Mouse (Mus musculus): ENCODE results near the gene Dtx2. TPM values are rescaled to one million over a fixed set of nuclear protein-coding genes. Genes with fewer than 3 reads are reported as not detected.

The Dtx2 gene
- total and polyA plus RNA-seq, 3 experiments: 16.0 to 43.7 (median 20.4) TPM

DNA sequence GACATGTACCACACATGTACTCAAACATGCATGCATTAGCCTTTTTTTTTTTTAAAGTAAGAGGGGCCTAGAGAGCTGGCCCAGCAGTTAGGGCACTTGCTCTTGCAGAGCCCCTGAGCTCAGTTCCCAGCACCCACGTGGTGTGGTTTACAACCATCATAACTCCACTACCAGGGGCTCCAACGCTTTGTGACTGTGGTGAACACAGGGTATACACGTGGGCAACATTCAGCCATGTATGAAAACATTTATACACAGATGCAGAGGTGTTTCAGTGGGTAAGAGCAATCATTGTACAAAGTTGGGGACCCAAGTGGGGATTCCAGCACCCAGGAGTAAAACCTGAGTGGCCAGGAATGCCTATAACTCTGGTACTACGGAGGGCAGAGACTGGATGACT is 36.2 kb upstream of the Dtx2 start:
- Histone ChIP-seq H3K27ac (ENCODE audit: insufficient read depth, low read depth) (peak overlapping the region; percentile 31; the same call in 1 of the 2 replicates), H3K9ac (ENCODE audit: insufficient read depth, low read depth) (peak overlapping the region; percentile 91; the same call in 1 of the 2 replicates), H3K27me3 (replicated peaks) (peaks cover 3% of the 10 kb centered on the region), H3K36me3 (replicated peaks in 1 of 2; ENCODE audit: control insufficient read depth in 1 of 2, insufficient read depth in 1 of 2, low read length in 1 of 2) (peaks cover 0 to 7% of the 10 kb centered on the region in 2 experiments), H3K4me2 (ENCODE audit: insufficient read depth, low read depth, poor library complexity, severe bottlenecking) (peak overlapping the region; percentile 83), H3K4me3 (replicated peaks in 1 of 3; ENCODE audit: low read depth in 2 of 3, low read length in 2 of 3, poor library complexity in 1 of 3) (peak overlapping the region; percentile 54 to 71 (median 57)), H3K4me1 (ENCODE audit: control insufficient read depth in 1 of 2, insufficient read depth in 2 of 2) (peaks cover 18 to 44% of the 10 kb centered on the region in 2 experiments), H3K9me3 (replicated peaks; ENCODE audit: low read length) (no peaks in the 10 kb centered on the region), H3K79me2 (replicated peaks; ENCODE audit: control insufficient read depth, extremely low read depth, insufficient read depth, poor library complexity, severe bottlenecking) (no peaks in the 10 kb centered on the region)
- in situ Hi-C loops (cut with MboI; ENCODE audit: low pct_ligation_motif_present, low pct_unique_long_range_greater_than_20kb, low sequenced_read_pairs): no loop called here
- dilution Hi-C loops (cut with MboI; ENCODE audit: extremely low pct_ligation_motif_present, extremely low pct_unique_long_range_greater_than_20kb, low sequenced_read_pairs): no loop called here
- DNase-seq (ENCODE audit: extremely low read depth): no peak
- TF ChIP-seq E2F4 (IDR thresholded peaks at IDR 0.05; ENCODE audit: insufficient replicate concordance, low read depth, low read length): no peak
- no peak for TF ChIP-seq CHD1 (IDR thresholded peaks at IDR 0.05; ENCODE audit: low read depth, low read length)
- TF ChIP-seq NRF1 (IDR thresholded peaks at IDR 0.05; ENCODE audit: low read depth, low read length): no peak
- TF ChIP-seq NELFE (IDR thresholded peaks at IDR 0.05; ENCODE audit: low read depth, low read length): no peak
- no peak for TF ChIP-seq BHLHE40 (IDR thresholded peaks at IDR 0.05; ENCODE audit: low read depth, low read length)
- no peak for TF ChIP-seq GABPA (IDR thresholded peaks at IDR 0.05; ENCODE audit: insufficient replicate concordance, low read depth, low read length)
- no peak for TF ChIP-seq USF1 (IDR thresholded peaks at IDR 0.05; ENCODE audit: low read depth, low read length)
- TF ChIP-seq TBP (conservative IDR thresholded peaks at IDR 0.05; ENCODE audit: low read depth, low read length): no peak
- TF ChIP-seq ZMIZ1 (IDR thresholded peaks at IDR 0.05; ENCODE audit: low read depth, low read length): no peak
- TF ChIP-seq MAFK (IDR thresholded peaks at IDR 0.05; ENCODE audit: insufficient replicate concordance, low read length): no peak
- TF ChIP-seq JUND (conservative IDR thresholded peaks at IDR 0.05; ENCODE audit: low read depth, low read length): no peak
- no peak for TF ChIP-seq KAT2A (IDR thresholded peaks at IDR 0.05; ENCODE audit: insufficient replicate concordance, low read length)
- no peak for TF ChIP-seq IRF4 (IDR thresholded peaks at IDR 0.05; ENCODE audit: low read depth, low read length)
- no peak for TF ChIP-seq RAD21 (IDR thresholded peaks at IDR 0.05; ENCODE audit: low read depth, low read length)
- no peak for TF ChIP-seq MXI1 (IDR thresholded peaks at IDR 0.05; ENCODE audit: low read depth, low read length)
- TF ChIP-seq EP300 (IDR thresholded peaks at IDR 0.05; ENCODE audit: low read length): no peak
- no peak for TF ChIP-seq ZNF384 (IDR thresholded peaks at IDR 0.05; ENCODE audit: low read depth, low read length)
- TF ChIP-seq SIN3A (IDR thresholded peaks at IDR 0.05; ENCODE audit: low read length): no peak

DNA sequence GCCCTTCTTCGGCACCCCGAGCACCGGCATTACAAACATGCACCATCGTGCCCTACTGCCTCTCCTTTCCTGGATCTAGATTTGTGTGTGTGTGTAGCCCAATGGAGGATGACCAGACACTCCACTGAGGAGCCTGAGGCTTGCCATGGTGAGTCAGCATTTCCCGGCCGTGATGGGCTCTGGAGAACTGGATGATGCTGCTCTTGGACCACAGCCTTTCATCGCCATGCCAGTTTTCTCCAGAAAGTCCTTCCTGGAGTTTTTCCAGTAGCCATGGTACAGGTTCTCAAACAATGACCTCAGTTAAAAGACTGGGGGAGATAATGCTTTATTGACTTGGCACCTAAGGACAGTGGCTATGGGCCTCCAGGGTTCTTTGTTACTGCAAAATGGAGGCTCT is 34.7 kb upstream of the Dtx2 start:
- Histone ChIP-seq H3K4me2 (ENCODE audit: insufficient read depth, low read depth, poor library complexity, severe bottlenecking) (no peak overlapping the region), H3K4me1 (ENCODE audit: control insufficient read depth in 1 of 2, insufficient read depth in 2 of 2) (peaks cover 18 to 44% of the 10 kb centered on the region in 2 experiments), H3K79me2 (replicated peaks; ENCODE audit: control insufficient read depth, extremely low read depth, insufficient read depth, poor library complexity, severe bottlenecking) (no peaks in the 10 kb centered on the region), H3K9ac (ENCODE audit: insufficient read depth, low read depth) (no peak overlapping the region), H3K4me3 (replicated peaks in 1 of 3; ENCODE audit: low read depth in 2 of 3, low read length in 2 of 3, poor library complexity in 1 of 3) (no peak overlapping the region), H3K27ac (ENCODE audit: insufficient read depth, low read depth) (no peak overlapping the region), H3K9me3 (replicated peaks; ENCODE audit: low read length) (no peaks in the 10 kb centered on the region), H3K27me3 (replicated peaks) (peaks cover 9% of the 10 kb centered on the region), H3K36me3 (replicated peaks in 1 of 2; ENCODE audit: control insufficient read depth in 1 of 2, insufficient read depth in 1 of 2, low read length in 1 of 2) (peaks cover 0 to 7% of the 10 kb centered on the region in 2 experiments)
- in situ Hi-C loops (cut with MboI; ENCODE audit: low pct_ligation_motif_present, low pct_unique_long_range_greater_than_20kb, low sequenced_read_pairs) (loop anchor here (5.0 kb wide), 1 partner anchor 53 kb away; no protein-coding TSS in a partner anchor), dilution Hi-C loops (cut with MboI; ENCODE audit: extremely low pct_ligation_motif_present, extremely low pct_unique_long_range_greater_than_20kb, low sequenced_read_pairs) (no loop called here)
- DNase-seq (ENCODE audit: extremely low read depth): no peak
- TF ChIP-seq E2F4 (IDR thresholded peaks at IDR 0.05; ENCODE audit: insufficient replicate concordance, low read depth, low read length): no peak
- TF ChIP-seq ZC3H11A (IDR thresholded peaks at IDR 0.05; ENCODE audit: low read depth, low read length): no peak
- TF ChIP-seq SMC3 (IDR thresholded peaks at IDR 0.05; ENCODE audit: low read depth, low read length): no peak
- no peak for TF ChIP-seq PAX5 (IDR thresholded peaks at IDR 0.05; ENCODE audit: low read length)
- no peak for TF ChIP-seq BHLHE40 (IDR thresholded peaks at IDR 0.05; ENCODE audit: low read depth, low read length)
- no peak for TF ChIP-seq ZNF384 (IDR thresholded peaks at IDR 0.05; ENCODE audit: low read depth, low read length)
- TF ChIP-seq TCF12 (IDR thresholded peaks at IDR 0.05; ENCODE audit: low read depth, low read length): no peak
- TF ChIP-seq POLR2AphosphoS2 (IDR thresholded peaks at IDR 0.05; ENCODE audit: low read depth, low read length): no peak
- no peak for TF ChIP-seq MXI1 (IDR thresholded peaks at IDR 0.05; ENCODE audit: low read depth, low read length)
- TF ChIP-seq ZKSCAN1 (IDR thresholded peaks at IDR 0.05; ENCODE audit: borderline replicate concordance, low read depth, low read length): no peak
- TF ChIP-seq USF1 (IDR thresholded peaks at IDR 0.05; ENCODE audit: low read depth, low read length): no peak
- TF ChIP-seq CHD2 (IDR thresholded peaks at IDR 0.05; ENCODE audit: low read length): no peak
- TF ChIP-seq UBTF (IDR thresholded peaks at IDR 0.05; ENCODE audit: low read depth, low read length): no peak
- no peak for TF ChIP-seq CTCF (conservative IDR thresholded peaks at IDR 0.05 in 1 of 2, IDR thresholded peaks at IDR 0.05 in 1 of 2; ENCODE audit: low read depth in 2 of 2, low read length in 2 of 2)
- TF ChIP-seq CHD1 (IDR thresholded peaks at IDR 0.05; ENCODE audit: low read depth, low read length): no peak

Data from CH12.LX (cell line).